In genomic region chr2:7207691-7208504, GRCm38 (mm10) we compare ENCODE assay signal across 9 mouse cellular contexts.
DNase-seq lines count a peak whose midpoint lies in the region; ATAC-seq and TF ChIP-seq lines count a peak whose summit lies in the region.
"Had no signal": no experiment of that assay in that cellular context is flagged by ENCODE, and none has a peak within 500 bp of the region (broad histone marks: within the 10 kb centered on the region; RNA-seq: fewer than 3 reads in every experiment).

No protein-coding gene starts in this region.

- no peaks in the 10 kb centered on the region for H3K36me3 ChIP-seq in forebrain, postnatal 0 days (ENCODE audit: insufficient read depth)
- no peaks in the 10 kb centered on the region for H3K36me3 ChIP-seq in neural tube, embryonic 15.5 days
- no peaks in the 10 kb centered on the region for H3K36me3 ChIP-seq in stomach, postnatal 0 days (ENCODE audit: control insufficient read depth, insufficient read depth, low read length)

- peak overlapping the region; percentile 32; the same call in 1 of the 2 replicates for H3K27ac ChIP-seq in left cerebral cortex, adult 2 months
- H3K27ac ChIP-seq in forebrain, postnatal 0 days (ENCODE audit: low read depth, low read length) = peak overlapping the region; percentile 24; the same call in 1 of the 2 replicates
- no peak overlapping the region for H3K27ac ChIP-seq in neural tube, embryonic 15.5 days (replicated peaks)
- no peak overlapping the region for H3K27ac ChIP-seq in stomach, postnatal 0 days (replicated peaks)

- no peaks in the 10 kb centered on the region for H3K9me3 ChIP-seq in forebrain, postnatal 0 days (ENCODE audit: low read length)
- H3K9me3 ChIP-seq in neural tube, embryonic 15.5 days (replicated peaks) = no peaks in the 10 kb centered on the region
- H3K9me3 ChIP-seq in stomach, postnatal 0 days (ENCODE audit: control insufficient read depth, low read length) = no peaks in the 10 kb centered on the region

- DNase-seq in left cerebral cortex, adult 2 months (ENCODE audit: extremely low spot score in 1 of 2, low spot score in 2 of 2) = no peak
- no peak for DNase-seq in left cerebral cortex, adult 18-20 months (ENCODE audit: low spot score in 2 of 2)
- DNase-seq in forebrain, postnatal 0 days = peak; percentile 18
- peak; percentile 7 for DNase-seq in lung, postnatal 25 days (ENCODE audit: low spot score)
- no peak for DNase-seq in stomach, postnatal 0 days (ENCODE audit: low spot score)
- no peak for DNase-seq in c-Kit-positive CD71-positive TER-119-positive erythroid progenitor cells, embryonic 14.5 days (ENCODE audit: low spot score)
- no peak for DNase-seq in left cerebral cortex, postnatal 36 days (ENCODE audit: low spot score in 2 of 2)
- DNase-seq: cerebellum, adult 18-20 months had no signal

- no peak overlapping the region for H3K4me2 ChIP-seq in forebrain, postnatal 0 days (ENCODE audit: low read depth)
- 0 out of 2 replicates have a peak overlapping the region, but pooled peaks have one; percentile 1 for H3K4me2 ChIP-seq in neural tube, embryonic 15.5 days
- H3K4me2 ChIP-seq in stomach, postnatal 0 days (replicated peaks; ENCODE audit: low read depth) = no peak overlapping the region

- peak; percentile 76 for ATAC-seq in forebrain, postnatal 0 days
- peak; percentile 47; the same call in 1 of the 2 replicates for ATAC-seq in neural tube, embryonic 15.5 days (ENCODE audit: low FRiP score)
- ATAC-seq in stomach, postnatal 0 days (ENCODE audit: low FRiP score, low TSS enrichment) = no peak

- H3K27me3 ChIP-seq in forebrain, postnatal 0 days (ENCODE audit: insufficient read depth, low read length) = no peaks in the 10 kb centered on the region
- H3K27me3 ChIP-seq in neural tube, embryonic 15.5 days (replicated peaks) = no peaks in the 10 kb centered on the region
- no peaks in the 10 kb centered on the region for H3K27me3 ChIP-seq in stomach, postnatal 0 days (ENCODE audit: control insufficient read depth, insufficient read depth, low read length)

- no peaks in the 10 kb centered on the region for H3K4me1 ChIP-seq in forebrain, postnatal 0 days (ENCODE audit: insufficient read depth)
- H3K4me1 ChIP-seq in neural tube, embryonic 15.5 days = peaks cover 9% of the 10 kb centered on the region
- no peaks in the 10 kb centered on the region for H3K4me1 ChIP-seq in stomach, postnatal 0 days (replicated peaks; ENCODE audit: control insufficient read depth, insufficient read depth)

- intact Hi-C loops in left cerebral cortex, adult 2 months (cut with DNase I) = no loop called here
- intact Hi-C loops in left cerebral cortex, postnatal 36 days (cut with DNase I) = no loop called here

- TF ChIP-seq CTCF in left cerebral cortex, adult 2 months (IDR thresholded peaks at IDR 0.05) = no peak
- no peak for TF ChIP-seq CTCF in forebrain, postnatal 0 days (IDR thresholded peaks at IDR 0.05; ENCODE audit: low read depth)
- TF ChIP-seq CTCF in stomach, postnatal 0 days (IDR thresholded peaks at IDR 0.05; ENCODE audit: low read depth) = no peak

- 37% methylated on average over 15 of the region's 15 CpGs for WGBS in forebrain, postnatal 0 days
- WGBS in neural tube, embryonic 15.5 days = 18% methylated on average over 15 of the region's 15 CpGs
- 46% methylated on average over 15 of the region's 15 CpGs for WGBS in stomach, postnatal 0 days

- H3K9ac ChIP-seq in forebrain, postnatal 0 days = no peak overlapping the region
- H3K9ac ChIP-seq in neural tube, embryonic 15.5 days (replicated peaks) = no peak overlapping the region
- no peak overlapping the region for H3K9ac ChIP-seq in stomach, postnatal 0 days (ENCODE audit: low read length)

- TF ChIP-seq EP300 in stomach, postnatal 0 days (optimal IDR thresholded peaks at IDR 0.05) = no peak

- H3K4me3 ChIP-seq in left cerebral cortex, adult 2 months = no peak overlapping the region
- no peak overlapping the region for H3K4me3 ChIP-seq in forebrain, postnatal 0 days (ENCODE audit: low read depth, low read length)
- no peak overlapping the region for H3K4me3 ChIP-seq in neural tube, embryonic 15.5 days (replicated peaks)
- no peak overlapping the region for H3K4me3 ChIP-seq in stomach, postnatal 0 days (ENCODE audit: low read depth, low read length)

Comparison
In these comparisons a context has a peak if more than half of its experiments do, and no peak if none do; other contexts are left out.
1. DNase-seq: peak in forebrain, postnatal 0 days (single experiment) and lung, postnatal 25 days (single experiment); none in left cerebral cortex, adult 2 months (0 of 2), left cerebral cortex, adult 18-20 months (0 of 2), stomach, postnatal 0 days (single experiment), c-Kit-positive CD71-positive TER-119-positive erythroid progenitor cells, embryonic 14.5 days (single experiment) and left cerebral cortex, postnatal 36 days (0 of 2).
2. H3K27ac ChIP-seq: peak in left cerebral cortex, adult 2 months (single experiment) and forebrain, postnatal 0 days (single experiment); none in neural tube, embryonic 15.5 days (single experiment) and stomach, postnatal 0 days (single experiment).